Mouse (Mus musculus): ENCODE measurements around the gene Slc10a1. TPM values are rescaled to one million over a fixed set of nuclear protein-coding genes. Genes with fewer than 3 reads are reported as not detected.

The Slc10a1 gene
- total and polyA plus RNA-seq, 3 experiments: 0.13 to 0.20 TPM; not detected in 1

GRCm38 (mm10) chr12:80948202-80948601 is 20.3 kb downstream of the Slc10a1 start:
- H3K79me2 ChIP-seq (replicated peaks; ENCODE audit: control insufficient read depth, extremely low read depth, insufficient read depth, poor library complexity, severe bottlenecking): peaks cover 44% of the 10 kb centered on the region
- TF ChIP-seq TBP (conservative IDR thresholded peaks at IDR 0.05; ENCODE audit: low read depth, low read length) (no peak), USF1 (IDR thresholded peaks at IDR 0.05; ENCODE audit: low read depth, low read length) (no peak), RCOR1 (conservative IDR thresholded peaks at IDR 0.05; ENCODE audit: low read depth, low read length) (no peak), CHD2 (IDR thresholded peaks at IDR 0.05; ENCODE audit: low read length) (no peak), ZKSCAN1 (IDR thresholded peaks at IDR 0.05; ENCODE audit: borderline replicate concordance, low read depth, low read length) (no peak), IRF4 (IDR thresholded peaks at IDR 0.05; ENCODE audit: low read depth, low read length) (no peak), USF2 (conservative IDR thresholded peaks at IDR 0.05; ENCODE audit: low read depth, low read length) (no peak)
- no peaks in the 10 kb centered on the region for H3K27me3 ChIP-seq (replicated peaks)
- in situ Hi-C loops (cut with MboI; ENCODE audit: low pct_ligation_motif_present, low pct_unique_long_range_greater_than_20kb, low sequenced_read_pairs): no loop called here
- H3K27ac ChIP-seq (ENCODE audit: insufficient read depth, low read depth): no peak overlapping the region
- no peak for DNase-seq (ENCODE audit: extremely low read depth)
- no peak overlapping the region for H3K9ac ChIP-seq (ENCODE audit: insufficient read depth, low read depth)
- peaks cover 47 to 57% of the 10 kb centered on the region in 2 experiments for H3K36me3 ChIP-seq (replicated peaks in 1 of 2; ENCODE audit: control insufficient read depth in 1 of 2, insufficient read depth in 1 of 2, low read length in 1 of 2)
- no peaks in the 10 kb centered on the region for H3K9me3 ChIP-seq (replicated peaks; ENCODE audit: low read length)
- H3K4me1 ChIP-seq (ENCODE audit: control insufficient read depth in 1 of 2, insufficient read depth in 2 of 2): peaks cover 6 to 35% of the 10 kb centered on the region in 2 experiments; a peak in 3 of 4 replicates
- dilution Hi-C loops (cut with MboI; ENCODE audit: extremely low pct_ligation_motif_present, extremely low pct_unique_long_range_greater_than_20kb, low sequenced_read_pairs): no loop called here
- no peak overlapping the region for H3K4me2 ChIP-seq (ENCODE audit: insufficient read depth, low read depth, poor library complexity, severe bottlenecking)
- peak overlapping the region in 1 of 3 experiments; percentile 20 for H3K4me3 ChIP-seq (replicated peaks in 1 of 3; ENCODE audit: low read depth in 2 of 3, low read length in 2 of 3, poor library complexity in 1 of 3)

GRCm38 (mm10) chr12:80945996-80946355 is 22.5 kb downstream of the Slc10a1 start:
- Histone ChIP-seq H3K79me2 (replicated peaks; ENCODE audit: control insufficient read depth, extremely low read depth, insufficient read depth, poor library complexity, severe bottlenecking) (peaks cover 31% of the 10 kb centered on the region), H3K4me2 (ENCODE audit: insufficient read depth, low read depth, poor library complexity, severe bottlenecking) (no peak overlapping the region), H3K4me3 (replicated peaks in 1 of 3; ENCODE audit: low read depth in 2 of 3, low read length in 2 of 3, poor library complexity in 1 of 3) (peak overlapping the region; percentile 89 to 99 (median 95)), H3K36me3 (replicated peaks in 1 of 2; ENCODE audit: control insufficient read depth in 1 of 2, insufficient read depth in 1 of 2, low read length in 1 of 2) (peaks cover 31 to 36% of the 10 kb centered on the region in 2 experiments), H3K4me1 (ENCODE audit: control insufficient read depth in 1 of 2, insufficient read depth in 2 of 2) (peaks cover 6 to 28% of the 10 kb centered on the region in 2 experiments; a peak in 3 of 4 replicates), H3K9me3 (replicated peaks; ENCODE audit: low read length) (no peaks in the 10 kb centered on the region), H3K27ac (ENCODE audit: insufficient read depth, low read depth) (peak overlapping the region; percentile 86), H3K9ac (ENCODE audit: insufficient read depth, low read depth) (peak overlapping the region; percentile 99), H3K27me3 (replicated peaks) (no peaks in the 10 kb centered on the region)
- dilution Hi-C loops (cut with MboI; ENCODE audit: extremely low pct_ligation_motif_present, extremely low pct_unique_long_range_greater_than_20kb, low sequenced_read_pairs): no loop called here
- in situ Hi-C loops (cut with MboI; ENCODE audit: low pct_ligation_motif_present, low pct_unique_long_range_greater_than_20kb, low sequenced_read_pairs): no loop called here
- DNase-seq (ENCODE audit: extremely low read depth): peak; percentile 92
- TF ChIP-seq NRF1 (IDR thresholded peaks at IDR 0.05; ENCODE audit: low read depth, low read length) (peak; percentile 91), CHD2 (IDR thresholded peaks at IDR 0.05; ENCODE audit: low read length) (peak; percentile 98), ELF1 (IDR thresholded peaks at IDR 0.05; ENCODE audit: low read depth, low read length) (no peak), HCFC1 (IDR thresholded peaks at IDR 0.05; ENCODE audit: low read depth, low read length) (peak; percentile 77), MXI1 (IDR thresholded peaks at IDR 0.05; ENCODE audit: low read depth, low read length) (peak; percentile 47)

GRCm38 (mm10) chr12:80945334-80945995 is 23.0 kb downstream of the Slc10a1 start, which contains the start of gene Srsf5:
Gene Srsf5 (plus strand): TSS chr12:80945504.
- peaks cover 26 to 31% of the 10 kb centered on the region in 2 experiments for H3K36me3 ChIP-seq (replicated peaks in 1 of 2; ENCODE audit: control insufficient read depth in 1 of 2, insufficient read depth in 1 of 2, low read length in 1 of 2)
- H3K27ac ChIP-seq (ENCODE audit: insufficient read depth, low read depth): peak within 1 kb of the TSS; percentile 86
- peaks cover 6 to 23% of the 10 kb centered on the region in 2 experiments; a peak in 3 of 4 replicates for H3K4me1 ChIP-seq (ENCODE audit: control insufficient read depth in 1 of 2, insufficient read depth in 2 of 2)
- DNase-seq (ENCODE audit: extremely low read depth): peak; percentile 96
- dilution Hi-C loops (cut with MboI; ENCODE audit: extremely low pct_ligation_motif_present, extremely low pct_unique_long_range_greater_than_20kb, low sequenced_read_pairs) (no loop called here), in situ Hi-C loops (cut with MboI; ENCODE audit: low pct_ligation_motif_present, low pct_unique_long_range_greater_than_20kb, low sequenced_read_pairs) (no loop called here)
- no peaks in the 10 kb centered on the region for H3K27me3 ChIP-seq (replicated peaks)
- no peaks in the 10 kb centered on the region for H3K9me3 ChIP-seq (replicated peaks; ENCODE audit: low read length)
- peak within 1 kb of the TSS; percentile 85 for H3K4me2 ChIP-seq (ENCODE audit: insufficient read depth, low read depth, poor library complexity, severe bottlenecking)
- H3K79me2 ChIP-seq (replicated peaks; ENCODE audit: control insufficient read depth, extremely low read depth, insufficient read depth, poor library complexity, severe bottlenecking): peaks cover 26% of the 10 kb centered on the region
- H3K9ac ChIP-seq (ENCODE audit: insufficient read depth, low read depth): peak within 1 kb of the TSS; percentile 99
- H3K4me3 ChIP-seq (replicated peaks in 1 of 3; ENCODE audit: low read depth in 2 of 3, low read length in 2 of 3, poor library complexity in 1 of 3): peak within 1 kb of the TSS; percentile 89 to 99 (median 95)
- TF ChIP-seq GABPA (IDR thresholded peaks at IDR 0.05; ENCODE audit: insufficient replicate concordance, low read depth, low read length): no peak
- TF ChIP-seq RAD21 (IDR thresholded peaks at IDR 0.05; ENCODE audit: low read depth, low read length): no peak
- TF ChIP-seq HCFC1 (IDR thresholded peaks at IDR 0.05; ENCODE audit: low read depth, low read length): peak; percentile 80
- peak; percentile 56; the same call in 1 of the 2 replicates for TF ChIP-seq MAZ (IDR thresholded peaks at IDR 0.05; ENCODE audit: low read depth, low read length)
- TF ChIP-seq UBTF (IDR thresholded peaks at IDR 0.05; ENCODE audit: low read depth, low read length): no peak
- TF ChIP-seq TBP (conservative IDR thresholded peaks at IDR 0.05; ENCODE audit: low read depth, low read length): peak; percentile 96
- TF ChIP-seq BHLHE40 (IDR thresholded peaks at IDR 0.05; ENCODE audit: low read depth, low read length): no peak
- no peak for TF ChIP-seq MAFK (IDR thresholded peaks at IDR 0.05; ENCODE audit: insufficient replicate concordance, low read length)
- TF ChIP-seq TCF12 (IDR thresholded peaks at IDR 0.05; ENCODE audit: low read depth, low read length): peak; percentile 95
- TF ChIP-seq NELFE (IDR thresholded peaks at IDR 0.05; ENCODE audit: low read depth, low read length): peak; percentile 99
- no peak for TF ChIP-seq CTCF (conservative IDR thresholded peaks at IDR 0.05 in 1 of 2, IDR thresholded peaks at IDR 0.05 in 1 of 2; ENCODE audit: low read depth in 2 of 2, low read length in 2 of 2)
- no peak for TF ChIP-seq ZKSCAN1 (IDR thresholded peaks at IDR 0.05; ENCODE audit: borderline replicate concordance, low read depth, low read length)
- no peak for TF ChIP-seq E2F4 (IDR thresholded peaks at IDR 0.05; ENCODE audit: insufficient replicate concordance, low read depth, low read length)
- TF ChIP-seq POLR2AphosphoS2 (IDR thresholded peaks at IDR 0.05; ENCODE audit: low read depth, low read length): peak; percentile 98
- no peak for TF ChIP-seq ETS1 (conservative IDR thresholded peaks at IDR 0.05; ENCODE audit: low read depth, low read length)
- TF ChIP-seq ZC3H11A (IDR thresholded peaks at IDR 0.05; ENCODE audit: low read depth, low read length): no peak
